Mouse (Mus musculus): ENCODE measurements around the gene Tnfrsf19.

The Tnfrsf19 gene

GRCm38 (mm10) chr14:60964016-60964810, 82.1 kb downstream of the Tnfrsf19 start:
- DNase-seq (ENCODE audit: low spot score) = no peak

DNA sequence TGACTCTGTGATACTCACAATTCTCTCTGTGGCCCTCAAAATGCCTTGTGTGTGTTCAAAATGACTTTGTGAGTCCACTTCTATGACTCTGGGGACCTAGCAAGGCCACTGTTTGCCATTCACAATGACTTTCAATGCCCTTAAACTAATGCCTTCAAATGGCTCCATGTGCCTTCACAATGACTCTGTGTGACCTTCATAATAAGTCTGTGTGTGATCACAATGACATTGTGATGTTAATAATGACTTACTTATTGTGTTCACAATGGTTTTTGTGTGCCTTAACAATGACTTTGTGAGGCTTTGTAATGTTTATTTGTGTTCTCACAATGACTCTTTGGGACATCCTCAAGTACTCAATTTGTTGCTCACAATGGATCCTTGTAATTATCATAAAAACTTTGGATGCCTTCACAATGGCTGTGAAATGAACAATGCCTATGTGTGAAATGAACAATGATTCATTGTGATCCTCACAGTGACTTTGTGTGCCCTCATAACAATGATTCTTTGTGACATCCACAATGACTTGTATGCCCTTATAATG, 88.6 kb downstream of the Tnfrsf19 start:
- DNase-seq (ENCODE audit: low spot score) = no peak

DNA sequence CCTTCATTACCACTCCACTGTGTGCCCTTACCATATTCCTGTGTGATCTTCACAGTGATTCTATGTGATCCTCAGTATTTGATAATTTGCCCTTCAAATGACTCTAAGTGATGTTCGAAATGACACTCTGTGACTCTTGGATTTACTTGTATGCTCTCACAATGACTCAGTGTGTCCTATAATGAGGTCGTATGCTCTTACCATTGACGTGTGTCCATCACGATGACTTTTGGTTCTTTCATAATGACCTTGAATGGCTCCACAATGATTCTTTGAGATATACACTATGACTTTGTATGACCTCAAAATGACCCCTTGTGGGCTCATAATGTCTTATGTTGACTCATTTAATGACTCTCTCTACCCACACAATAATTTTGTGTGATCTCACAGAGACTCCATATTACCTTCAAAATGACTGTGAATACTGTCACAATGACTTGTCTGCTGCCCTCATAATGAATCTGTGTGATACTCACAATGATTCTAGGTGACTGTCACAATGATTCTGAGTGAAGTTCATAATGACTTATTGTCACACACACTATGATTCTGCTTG, 108.7 kb downstream of the Tnfrsf19 start:
- no peak for DNase-seq (ENCODE audit: low spot score)

DNA sequence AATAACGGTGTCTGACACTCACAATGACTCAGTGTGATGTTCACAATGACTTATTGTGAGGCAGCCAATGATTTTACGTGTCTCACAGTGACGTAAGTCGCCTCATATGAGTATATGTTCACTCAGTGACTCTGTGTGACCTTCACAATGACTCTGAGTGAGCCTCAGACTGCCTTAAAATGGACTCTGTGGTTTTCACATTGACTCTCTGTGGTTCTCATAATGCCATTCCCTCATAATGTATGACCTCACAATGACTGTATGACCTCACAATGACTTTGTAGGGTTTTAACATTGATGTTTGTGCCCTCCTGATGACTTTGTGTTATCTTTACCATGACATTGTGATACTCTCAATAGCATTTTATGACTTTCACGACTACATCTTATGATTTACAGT, 110.6 kb downstream of the Tnfrsf19 start:
- no peak for DNase-seq (ENCODE audit: low spot score)

- DNase-seq (ENCODE audit: low spot score) = no peak
Measured at GRCm38 (mm10) chr14:60926011-60926410, 120.3 kb downstream of the Tnfrsf19 start.

GRCm38 (mm10) chr14:60916661-60917060, 129.6 kb downstream of the Tnfrsf19 start:
- no peak for DNase-seq (ENCODE audit: low spot score)

Measured in ovary, adult 18-20 months (tissue).